Mouse (Mus musculus) hindbrain, embryonic 15.5 days (tissue): ENCODE measurements at regions not wholly inside any gene's neighbourhood (a gene's known extent, or its start where the extent isn't known, plus 50 kb on each side); places are given as distances from the start of the nearest gene placed in this dataset.

Experiments used
- ATAC-seq: fragments of 200-750 bp; cut with Nextera tagmentation; 2 replicates; pipeline ENCODE4 v1.8.0; 2017; ENCODE audit warnings: low read depth, moderate number of reproducible peaks, moderate TSS enrichment; ENCODE audit not compliant: low FRiP score
- H3K27ac ChIP-seq: fragments of 300-500 bp; sonication (generic); replicated peaks from 2 replicates; pipeline ENCODE4 v1.5.1; 2015; ENCODE audit warnings: mild to moderate bottlenecking, inconsistent platforms
- H3K27me3 ChIP-seq: fragments of 300-500 bp; sonication (generic); 2 replicates; pipeline ENCODE4 v1.6.1; 2015; ENCODE audit warnings: control low read depth, inconsistent platforms
- H3K36me3 ChIP-seq: fragments of 300-500 bp; sonication (generic); 2 replicates; pipeline ENCODE4 v1.6.1; 2015; ENCODE audit warnings: control low read depth, inconsistent platforms
- H3K4me1 ChIP-seq: fragments of 300-500 bp; sonication (generic); replicated peaks from 2 replicates; pipeline ENCODE4 v1.6.1; 2015; ENCODE audit warnings: control low read depth, inconsistent platforms
- H3K4me2 ChIP-seq: fragments of 300-500 bp; sonication (generic); 2 replicates; pipeline ENCODE4 v1.6.1; 2015; ENCODE audit warnings: moderate library complexity, mild to moderate bottlenecking, inconsistent platforms
- H3K4me3 ChIP-seq: fragments of 300-500 bp; sonication (generic); 2 replicates; pipeline ENCODE4 v1.5.1; 2015; ENCODE audit warnings: mild to moderate bottlenecking, inconsistent platforms
- H3K9ac ChIP-seq: fragments of 300-500 bp; sonication (generic); 2 replicates; pipeline ENCODE4 v1.6.1; 2015; ENCODE audit warnings: inconsistent platforms
- H3K9me3 ChIP-seq: fragments of 300-500 bp; sonication (generic); 2 replicates; pipeline ENCODE4 v1.6.1; 2016; ENCODE audit warnings: control low read depth, inconsistent platforms
- WGBS: fragments of 180-500 bp; shearing (Covaris S2); methylation state at CpG from one replicate; pipeline ENCODE4 v1.1.7; 2015; 5-methylcytosine and 5-hydroxymethylcytosine counted together

DNA sequence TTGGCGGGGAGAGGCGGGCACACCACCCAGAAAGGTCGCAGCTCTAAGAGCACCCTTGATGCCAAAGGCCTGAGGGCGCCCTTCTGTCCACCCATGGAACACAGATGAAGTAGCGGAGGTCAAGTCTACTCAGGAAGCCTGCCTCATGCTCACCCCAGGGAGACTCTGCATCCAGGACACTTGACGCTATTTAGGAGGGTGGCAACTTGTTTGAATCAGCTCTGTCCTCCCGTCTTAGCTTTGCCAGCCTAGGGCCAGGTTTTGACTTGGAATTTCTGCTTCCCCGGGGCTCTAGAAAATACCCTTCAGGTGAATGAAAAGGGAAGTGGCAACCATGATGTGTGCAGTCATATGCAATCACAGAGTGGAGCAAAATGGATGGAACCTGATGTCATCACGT is 389.2 kb upstream of the Tshz3 start:
- H3K4me2 ChIP-seq = no peak overlapping the region
- no peak overlapping the region for H3K9ac ChIP-seq
- no peaks in the 10 kb centered on the region for H3K9me3 ChIP-seq
- no peaks in the 10 kb centered on the region for H3K36me3 ChIP-seq
- WGBS = 84% methylated on average over 9 of the region's 9 CpGs
- H3K4me1 ChIP-seq = no peaks in the 10 kb centered on the region
- H3K4me3 ChIP-seq = no peak overlapping the region
- H3K27ac ChIP-seq = no peak overlapping the region
- ATAC-seq = no peak
- H3K27me3 ChIP-seq = no peaks in the 10 kb centered on the region

DNA sequence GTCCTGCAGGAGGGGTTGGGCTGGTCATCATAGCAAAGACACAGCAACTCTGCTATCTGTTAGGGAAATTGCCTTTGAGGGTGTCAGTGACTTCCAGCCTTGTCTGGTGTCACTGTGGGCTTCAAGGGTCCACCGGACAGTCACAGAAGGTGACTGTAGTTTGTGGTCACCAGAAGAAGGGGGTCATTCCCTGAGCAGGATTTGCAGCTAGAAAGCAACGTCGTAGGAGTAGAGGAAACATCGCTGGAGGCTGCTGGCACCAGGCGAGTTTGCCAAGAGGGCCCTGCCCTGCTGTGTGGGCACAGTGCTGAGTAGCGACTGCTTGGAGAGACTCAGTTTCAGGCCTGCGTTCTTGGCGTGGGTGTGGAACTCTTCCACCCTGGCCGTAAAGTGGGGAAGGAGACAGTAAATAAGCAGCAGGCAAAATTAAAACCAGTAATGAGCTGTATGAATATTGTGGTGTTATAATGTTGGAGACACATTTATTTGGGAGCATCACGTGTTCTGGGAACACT is 389.8 kb upstream of the Tshz3 start:
- no peaks in the 10 kb centered on the region for H3K36me3 ChIP-seq
- no peak overlapping the region for H3K4me2 ChIP-seq
- ATAC-seq = no peak
- 76% methylated on average over 10 of the region's 10 CpGs for WGBS
- no peaks in the 10 kb centered on the region for H3K27me3 ChIP-seq
- H3K4me1 ChIP-seq = no peaks in the 10 kb centered on the region
- H3K9ac ChIP-seq = no peak overlapping the region
- H3K4me3 ChIP-seq = no peak overlapping the region
- no peak overlapping the region for H3K27ac ChIP-seq
- no peaks in the 10 kb centered on the region for H3K9me3 ChIP-seq

DNA sequence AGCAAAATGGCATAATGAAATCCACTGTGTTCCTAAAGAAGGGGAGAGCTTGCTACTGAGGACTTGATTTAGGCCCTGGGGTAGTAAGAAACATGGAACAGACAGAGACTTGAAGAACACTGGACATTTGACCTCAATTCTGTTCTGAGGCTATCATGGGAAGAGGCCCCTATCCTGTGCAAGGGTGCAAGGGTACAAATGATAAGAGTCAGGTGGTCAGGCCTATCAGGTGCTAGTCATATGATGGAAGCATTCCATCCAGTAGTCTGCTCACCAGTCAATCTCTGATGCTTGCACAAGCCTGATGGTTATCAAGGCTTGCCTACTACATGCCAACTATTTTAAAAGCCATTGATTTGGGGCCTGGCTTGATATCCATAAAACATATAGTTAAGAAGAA is 420.6 kb upstream of the Tshz3 start:
- H3K36me3 ChIP-seq = no peaks in the 10 kb centered on the region
- H3K4me3 ChIP-seq = no peak overlapping the region
- no peak overlapping the region for H3K27ac ChIP-seq
- H3K4me2 ChIP-seq = no peak overlapping the region
- H3K9me3 ChIP-seq = no peaks in the 10 kb centered on the region
- H3K9ac ChIP-seq = no peak overlapping the region
- H3K27me3 ChIP-seq = no peaks in the 10 kb centered on the region
- H3K4me1 ChIP-seq = no peaks in the 10 kb centered on the region
- no peak for ATAC-seq

DNA sequence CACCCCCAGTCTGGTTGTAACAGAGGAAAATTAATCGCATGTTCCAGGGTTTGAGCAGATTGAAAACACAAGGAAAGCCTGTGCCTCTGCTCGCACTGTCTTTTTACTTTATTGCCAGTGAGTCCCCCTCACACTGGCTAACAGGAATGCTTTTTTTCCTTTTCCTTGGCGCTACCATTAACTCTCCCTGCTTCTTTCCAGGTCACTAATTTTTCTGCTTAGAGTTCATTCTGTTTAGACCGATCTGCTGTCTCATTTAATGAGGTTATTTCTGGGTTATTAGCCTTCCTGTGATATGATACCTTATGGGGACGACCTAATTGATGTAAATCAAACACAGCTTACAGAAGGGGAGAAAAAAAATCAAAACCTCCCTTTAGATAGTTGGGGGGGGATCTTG is 429.0 kb upstream of the Tshz3 start:
- Histone ChIP-seq H3K9me3 (no peaks in the 10 kb centered on the region), H3K4me2 (no peak overlapping the region), H3K27ac (no peak overlapping the region), H3K27me3 (no peaks in the 10 kb centered on the region), H3K36me3 (no peaks in the 10 kb centered on the region), H3K4me3 (no peak overlapping the region), H3K9ac (no peak overlapping the region), H3K4me1 (peaks cover 7% of the 10 kb centered on the region; the same call in 1 of the 2 replicates)
- ATAC-seq = no peak
- WGBS = 25% methylated on average over 5 of the region's 5 CpGs

DNA sequence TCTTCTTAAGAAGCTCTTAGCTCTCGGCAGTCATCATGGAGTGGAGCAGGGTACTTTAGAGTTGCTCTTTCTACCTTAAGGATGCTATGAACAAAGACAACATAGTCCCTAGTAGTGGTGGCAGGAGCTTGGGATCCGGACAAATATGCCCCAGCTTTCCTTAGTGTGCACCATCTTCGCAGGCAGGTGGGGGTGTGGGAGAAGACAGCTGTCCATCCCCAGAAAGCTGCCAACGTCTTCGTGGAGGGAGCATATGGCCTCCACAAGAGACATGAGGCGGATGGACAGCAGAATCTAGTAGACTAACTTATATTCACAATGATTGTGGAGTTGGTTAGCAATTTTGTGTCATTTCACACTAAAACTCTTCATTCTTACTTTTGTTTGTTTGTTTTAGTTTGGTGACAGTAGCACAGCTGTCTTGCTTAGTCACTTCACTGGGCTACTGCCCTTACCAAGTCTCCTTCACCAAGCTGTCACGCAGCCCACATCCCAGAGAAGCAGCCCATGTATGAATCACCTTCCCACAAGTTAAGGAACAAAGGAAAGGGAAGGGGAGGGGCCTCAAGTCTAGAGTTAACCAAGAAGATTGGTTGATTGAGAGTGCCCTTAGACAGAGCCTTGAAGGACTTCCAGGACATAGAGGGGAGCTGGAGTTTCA is 432.6 kb upstream of the Tshz3 start:
- whole genome bisulfite sequencing = 89% methylated on average over 7 of the region's 7 CpGs
- Histone ChIP-seq H3K36me3 (no peaks in the 10 kb centered on the region), H3K9ac (no peak overlapping the region), H3K4me3 (no peak overlapping the region), H3K4me2 (no peak overlapping the region), H3K27ac (no peak overlapping the region), H3K27me3 (no peaks in the 10 kb centered on the region), H3K4me1 (peaks cover 7% of the 10 kb centered on the region; the same call in 1 of the 2 replicates), H3K9me3 (no peaks in the 10 kb centered on the region)
- ATAC-seq = no peak

DNA sequence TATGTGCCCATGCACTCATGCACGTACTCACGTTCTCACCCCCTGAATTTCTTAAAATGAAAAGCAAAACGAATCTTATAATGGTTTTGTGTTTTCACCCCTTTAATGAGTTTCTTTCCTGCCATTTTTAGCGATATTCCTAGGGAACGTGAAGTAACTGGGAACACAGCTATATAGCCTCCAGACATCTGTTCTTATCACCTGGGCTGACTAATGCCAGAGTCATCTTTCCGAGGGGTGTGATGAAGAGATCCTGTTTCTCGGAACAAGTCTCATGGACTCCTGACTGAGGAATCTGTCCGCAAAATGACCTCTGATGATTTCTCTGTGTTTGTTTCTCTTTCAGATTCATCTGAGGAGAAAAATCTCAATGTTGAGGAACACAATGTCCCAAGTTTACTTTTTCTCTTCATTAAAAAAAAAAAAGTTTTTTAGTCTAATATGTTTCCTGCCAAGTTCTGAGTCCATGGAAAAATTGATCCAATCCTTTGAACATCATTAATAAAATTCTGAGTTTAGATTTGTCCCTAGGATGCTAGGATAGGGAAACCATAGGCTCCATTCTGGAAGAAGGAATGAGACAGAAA is 435.7 kb upstream of the Tshz3 start:
- no peak overlapping the region for H3K9ac ChIP-seq

DNA sequence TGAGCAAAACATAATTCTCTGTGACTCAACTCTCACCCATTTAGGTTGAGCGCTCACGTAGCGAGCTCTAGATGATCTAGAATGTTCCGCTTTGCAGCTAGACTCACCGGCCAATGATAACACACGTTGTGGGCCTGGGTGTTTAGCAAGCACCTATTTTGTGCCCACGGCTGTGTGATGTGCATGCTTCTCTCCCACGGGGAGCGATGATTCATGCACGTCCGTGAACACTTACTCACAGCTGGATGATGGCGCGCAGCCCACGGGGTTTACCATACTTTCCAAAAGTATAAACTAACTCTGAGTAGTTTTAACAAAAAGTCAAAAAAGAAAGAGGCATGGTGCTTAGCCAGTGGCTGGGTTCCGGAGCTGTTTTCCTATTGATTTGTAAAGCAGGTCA is 440.8 kb upstream of the Tshz3 start:
- H3K4me1 ChIP-seq = no peaks in the 10 kb centered on the region; the same call in 1 of the 2 replicates
- H3K27ac ChIP-seq = no peak overlapping the region
- no peak overlapping the region for H3K4me3 ChIP-seq
- 90% methylated on average over 15 of the region's 15 CpGs for WGBS
- H3K9ac ChIP-seq = no peak overlapping the region
- H3K36me3 ChIP-seq = no peaks in the 10 kb centered on the region
- H3K27me3 ChIP-seq = no peaks in the 10 kb centered on the region
- ATAC-seq = no peak
- H3K9me3 ChIP-seq = no peaks in the 10 kb centered on the region
- H3K4me2 ChIP-seq = no peak overlapping the region

More for the DNA sequence above, 435.7 kb upstream of the Tshz3 start:
- WGBS = 81% methylated on average over 8 of the region's 8 CpGs
- Histone ChIP-seq H3K27me3 (no peaks in the 10 kb centered on the region), H3K27ac (no peak overlapping the region), H3K4me3 (no peak overlapping the region), H3K4me2 (no peak overlapping the region), H3K36me3 (no peaks in the 10 kb centered on the region), H3K4me1 (no peaks in the 10 kb centered on the region), H3K9me3 (no peaks in the 10 kb centered on the region)
- ATAC-seq = no peak

DNA sequence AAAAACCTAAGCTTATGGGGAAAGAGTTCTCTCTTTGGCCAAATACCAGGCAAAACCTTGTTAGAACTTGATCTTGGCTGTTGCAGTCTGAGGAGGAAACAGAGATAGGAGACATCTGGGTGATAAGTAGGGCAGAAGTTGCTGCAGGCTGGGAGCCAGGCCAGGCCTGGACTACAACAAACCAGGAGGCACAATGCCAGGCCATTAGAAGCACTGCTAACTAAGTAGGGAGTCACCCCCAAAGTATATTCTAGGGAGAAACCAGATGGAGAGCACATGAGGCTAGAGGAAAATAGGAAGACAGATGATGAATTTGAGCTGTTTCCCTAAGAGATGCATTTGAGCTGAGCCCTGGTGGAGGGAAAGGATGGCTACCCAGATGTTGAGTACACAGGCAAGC is 444.6 kb upstream of the Zfp507 start:
- H3K9me3 ChIP-seq = no peaks in the 10 kb centered on the region
- H3K27me3 ChIP-seq = no peaks in the 10 kb centered on the region
- H3K4me3 ChIP-seq = no peak overlapping the region
- H3K9ac ChIP-seq = no peak overlapping the region
- H3K27ac ChIP-seq = no peak overlapping the region
- H3K4me1 ChIP-seq = peaks cover 8% of the 10 kb centered on the region; the same call in 1 of the 2 replicates
- ATAC-seq = no peak
- H3K4me2 ChIP-seq = no peak overlapping the region
- H3K36me3 ChIP-seq = no peaks in the 10 kb centered on the region

DNA sequence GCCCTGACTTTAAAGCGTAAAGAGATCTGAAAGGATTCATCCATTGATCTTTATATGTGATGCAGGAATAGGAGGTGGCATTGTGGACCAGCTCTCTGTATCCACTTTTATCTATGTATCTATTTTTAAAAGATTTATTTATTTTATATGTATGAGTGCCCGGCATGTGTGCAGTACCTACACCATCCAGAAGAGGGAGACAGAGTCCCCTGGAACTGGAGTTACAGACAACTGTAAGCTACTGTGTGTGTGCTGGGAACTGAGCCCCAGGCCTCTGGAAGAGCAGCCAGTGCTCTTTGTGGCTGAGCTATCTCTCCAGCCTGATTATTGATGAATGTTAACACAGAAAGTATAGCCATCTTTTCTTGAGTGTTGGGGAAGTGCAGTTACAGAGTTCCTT is 433.9 kb upstream of the Zfp507 start:
- H3K4me3 ChIP-seq = no peak overlapping the region
- H3K27ac ChIP-seq = no peak overlapping the region
- H3K4me2 ChIP-seq = no peak overlapping the region
- WGBS = 95% methylated on average over 2 of the region's 2 CpGs
- H3K36me3 ChIP-seq = no peaks in the 10 kb centered on the region
- H3K4me1 ChIP-seq = no peaks in the 10 kb centered on the region
- ATAC-seq = no peak
- H3K27me3 ChIP-seq = no peaks in the 10 kb centered on the region
- no peaks in the 10 kb centered on the region for H3K9me3 ChIP-seq
- H3K9ac ChIP-seq = no peak overlapping the region

DNA sequence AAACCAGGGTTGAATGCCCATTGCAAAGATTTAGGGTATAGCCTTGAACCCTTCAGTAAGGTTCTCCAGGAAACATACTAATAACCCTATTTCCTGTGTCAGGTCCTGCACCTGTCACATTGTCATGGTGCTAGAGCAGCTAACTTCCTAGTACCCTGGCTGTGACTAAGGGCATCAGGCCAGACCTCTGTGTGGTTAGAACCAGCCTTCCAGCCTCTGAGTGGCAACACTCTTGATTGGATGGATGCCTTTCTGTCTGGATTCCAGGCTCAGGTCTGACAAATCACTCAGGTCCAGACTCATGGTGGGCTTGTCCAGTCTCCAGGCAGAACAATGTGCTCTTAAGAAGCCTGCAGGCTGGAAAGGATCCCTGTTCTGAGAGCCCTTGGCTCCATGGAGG is 426.2 kb upstream of the Zfp507 start:
- Histone ChIP-seq H3K4me3 (no peak overlapping the region), H3K36me3 (no peaks in the 10 kb centered on the region), H3K4me2 (no peak overlapping the region), H3K9ac (no peak overlapping the region), H3K4me1 (no peaks in the 10 kb centered on the region), H3K27ac (no peak overlapping the region), H3K27me3 (no peaks in the 10 kb centered on the region), H3K9me3 (no peaks in the 10 kb centered on the region)
- no peak for ATAC-seq

DNA sequence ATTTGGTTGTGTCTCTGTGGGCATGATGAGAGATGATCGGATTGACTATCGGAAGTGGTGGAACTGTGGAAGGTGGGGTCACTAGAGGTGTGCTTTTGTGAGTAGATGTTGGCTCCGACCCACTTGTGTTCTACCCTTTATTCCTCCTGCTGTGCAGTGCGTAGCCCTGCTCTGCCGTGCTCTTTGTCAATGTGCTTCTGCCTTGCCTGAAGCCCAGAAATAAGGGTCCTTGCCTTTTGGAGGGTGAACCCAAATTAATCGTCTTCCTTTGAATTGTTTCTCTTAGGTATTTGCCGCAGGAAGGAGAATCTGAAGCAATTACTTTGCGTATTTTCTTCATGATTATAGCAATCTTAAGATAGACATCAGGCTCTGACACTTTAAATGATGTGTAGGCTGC is 421.6 kb upstream of the Zfp507 start:
- Histone ChIP-seq H3K9ac (no peak overlapping the region), H3K27me3 (no peaks in the 10 kb centered on the region), H3K4me1 (no peaks in the 10 kb centered on the region), H3K4me2 (no peak overlapping the region), H3K36me3 (no peaks in the 10 kb centered on the region), H3K27ac (no peak overlapping the region), H3K9me3 (no peaks in the 10 kb centered on the region), H3K4me3 (no peak overlapping the region)
- ATAC-seq = no peak
- WGBS = 93% methylated on average over 8 of the region's 8 CpGs

DNA sequence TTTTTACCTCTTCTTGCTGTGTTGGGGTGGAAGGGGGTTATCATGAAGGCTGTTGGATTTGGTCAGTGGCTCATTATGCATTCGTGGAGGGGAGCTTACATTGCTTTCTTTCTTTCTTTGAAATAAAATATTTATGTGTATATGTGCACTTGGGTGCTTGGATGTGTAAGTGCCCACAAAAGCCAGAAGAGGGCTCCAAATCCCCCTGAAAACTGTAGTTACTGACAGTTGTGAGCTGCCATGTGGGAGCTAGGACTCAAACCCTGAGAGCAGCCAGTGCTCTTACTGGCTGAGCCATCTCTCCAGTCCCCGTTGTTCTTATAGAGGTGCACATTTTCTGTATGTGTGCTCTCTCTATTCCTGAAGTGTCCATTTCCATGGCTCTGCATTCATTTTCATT is 415.6 kb upstream of the Zfp507 start:
- Histone ChIP-seq H3K9ac (no peak overlapping the region), H3K27me3 (no peaks in the 10 kb centered on the region), H3K36me3 (no peaks in the 10 kb centered on the region), H3K27ac (no peak overlapping the region), H3K4me2 (no peak overlapping the region), H3K4me1 (no peaks in the 10 kb centered on the region), H3K4me3 (no peak overlapping the region), H3K9me3 (no peaks in the 10 kb centered on the region)
- ATAC-seq = no peak
- WGBS = 53% methylated on average over 2 of the region's 2 CpGs

DNA sequence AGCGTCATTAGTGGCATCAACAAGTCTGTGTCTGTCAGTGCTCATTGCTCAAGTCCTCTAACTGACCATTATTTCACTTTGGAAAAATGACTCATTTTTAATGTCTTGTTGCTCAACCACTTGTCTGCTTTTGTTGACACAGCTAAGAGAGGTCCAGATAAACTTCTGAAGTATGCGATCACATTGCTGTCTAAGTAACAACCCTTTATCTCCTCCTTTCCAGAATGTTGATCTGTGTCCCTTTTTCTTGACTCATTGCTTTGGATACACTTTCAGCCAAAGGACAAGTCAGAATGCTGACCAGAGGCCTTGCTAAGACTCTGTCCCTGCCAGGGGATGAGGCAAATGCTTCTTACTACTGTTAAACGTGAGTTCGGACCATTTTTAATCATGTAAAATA is 407.2 kb upstream of the Zfp507 start:
- no peak overlapping the region for H3K4me2 ChIP-seq
- H3K36me3 ChIP-seq = no peaks in the 10 kb centered on the region
- no peaks in the 10 kb centered on the region for H3K9me3 ChIP-seq
- WGBS = 94% methylated on average over 4 of the region's 4 CpGs
- no peak overlapping the region for H3K27ac ChIP-seq
- no peak overlapping the region for H3K4me3 ChIP-seq
- no peaks in the 10 kb centered on the region for H3K27me3 ChIP-seq
- H3K9ac ChIP-seq = no peak overlapping the region
- no peak for ATAC-seq
- no peaks in the 10 kb centered on the region for H3K4me1 ChIP-seq
